Mouse (Mus musculus): Measurements from ENCODE around the gene Phactr2. TPM values are rescaled to one million over a fixed set of nuclear protein-coding genes. Genes with fewer than 3 reads are reported as not detected.
"Not testable (repeated sequence)": the region's sequence is repeated elsewhere in the genome, so short reads cannot be mapped to it uniquely, and the experiment has no call there.

The Phactr2 gene
- polyA plus RNA-seq, 1 experiment from 2014 or later, result 55.5 TPM

DNA sequence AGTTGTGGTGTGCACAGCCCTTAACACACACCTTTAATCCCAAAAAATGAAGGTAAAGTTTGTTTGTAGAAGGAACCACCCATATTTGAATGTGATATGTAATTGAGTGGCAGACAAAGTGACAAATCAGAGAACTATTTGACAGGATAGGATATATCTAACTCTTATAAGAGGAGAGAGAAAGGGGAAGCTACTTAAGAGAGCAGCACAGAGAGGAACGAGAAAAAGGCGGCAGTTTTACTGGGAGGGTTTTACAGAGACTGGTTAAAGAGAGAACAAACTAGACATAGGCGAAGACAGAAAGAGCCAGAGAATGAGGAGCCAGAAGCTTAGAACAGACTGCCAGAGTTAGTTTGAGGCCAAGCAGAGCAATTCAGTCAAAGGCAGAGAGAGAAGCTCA, 273.4 kb downstream of the Phactr2 start:
- no peak overlapping the region for H3K9ac ChIP-seq (ENCODE audit: low read length)
- H3K36me3 ChIP-seq (ENCODE audit: control insufficient read depth, insufficient read depth), result no peaks in the 10 kb centered on the region
- ATAC-seq (replicated peaks; ENCODE audit: extremely low read depth, insufficient read depth, low FRiP score), result no peak
- H3K4me2 ChIP-seq (ENCODE audit: low read depth, low read length), result no peak overlapping the region
- H3K9me3 ChIP-seq (replicated peaks; ENCODE audit: control insufficient read depth, low read length), result peaks cover 3% of the 10 kb centered on the region; the same call in 1 of the 2 replicates
- H3K4me1 ChIP-seq (ENCODE audit: control insufficient read depth, insufficient read depth, low read length), result no peaks in the 10 kb centered on the region
- no peak overlapping the region for H3K4me3 ChIP-seq (ENCODE audit: low read length)
- 86% methylated on average over 3 of the region's 3 CpGs for WGBS
- no peak overlapping the region for H3K27ac ChIP-seq (ENCODE audit: low read length)
- H3K27me3 ChIP-seq (ENCODE audit: control insufficient read depth, insufficient read depth, low read length), result no peaks in the 10 kb centered on the region

DNA sequence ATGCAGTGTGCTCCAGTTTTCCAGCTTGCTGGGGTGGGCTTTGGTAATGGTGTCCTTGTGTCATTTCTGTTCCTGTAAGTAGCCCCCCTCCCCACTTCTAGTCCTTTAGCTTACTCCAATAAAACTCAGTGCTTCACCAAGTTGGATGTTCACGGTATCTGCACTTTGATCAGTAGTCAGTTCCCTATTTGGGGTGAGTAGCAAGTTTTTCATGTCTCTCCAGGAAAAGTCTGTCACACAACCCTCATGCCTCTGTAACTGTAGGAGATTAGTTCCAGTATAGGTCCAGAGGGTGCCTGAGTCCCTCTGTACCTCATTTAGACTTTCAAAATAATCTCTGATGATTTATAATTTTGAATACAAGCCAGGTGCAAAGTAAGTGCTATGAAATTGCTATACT, 275.0 kb downstream of the Phactr2 start:
- Histone ChIP-seq H3K4me2 (ENCODE audit: low read depth, low read length) (no peak overlapping the region), H3K4me1 (ENCODE audit: control insufficient read depth, insufficient read depth, low read length) (no peaks in the 10 kb centered on the region), H3K9me3 (replicated peaks; ENCODE audit: control insufficient read depth, low read length) (peaks cover 3% of the 10 kb centered on the region; the same call in 1 of the 2 replicates), H3K27me3 (ENCODE audit: control insufficient read depth, insufficient read depth, low read length) (no peaks in the 10 kb centered on the region), H3K27ac (ENCODE audit: low read length) (no peak overlapping the region), H3K36me3 (ENCODE audit: control insufficient read depth, insufficient read depth) (no peaks in the 10 kb centered on the region), H3K4me3 (ENCODE audit: low read length) (no peak overlapping the region), H3K9ac (ENCODE audit: low read length) (no peak overlapping the region)
- WGBS, result 84% methylated on average over 1 of the region's 1 CpGs
- ATAC-seq (replicated peaks; ENCODE audit: extremely low read depth, insufficient read depth, low FRiP score), result no peak

DNA sequence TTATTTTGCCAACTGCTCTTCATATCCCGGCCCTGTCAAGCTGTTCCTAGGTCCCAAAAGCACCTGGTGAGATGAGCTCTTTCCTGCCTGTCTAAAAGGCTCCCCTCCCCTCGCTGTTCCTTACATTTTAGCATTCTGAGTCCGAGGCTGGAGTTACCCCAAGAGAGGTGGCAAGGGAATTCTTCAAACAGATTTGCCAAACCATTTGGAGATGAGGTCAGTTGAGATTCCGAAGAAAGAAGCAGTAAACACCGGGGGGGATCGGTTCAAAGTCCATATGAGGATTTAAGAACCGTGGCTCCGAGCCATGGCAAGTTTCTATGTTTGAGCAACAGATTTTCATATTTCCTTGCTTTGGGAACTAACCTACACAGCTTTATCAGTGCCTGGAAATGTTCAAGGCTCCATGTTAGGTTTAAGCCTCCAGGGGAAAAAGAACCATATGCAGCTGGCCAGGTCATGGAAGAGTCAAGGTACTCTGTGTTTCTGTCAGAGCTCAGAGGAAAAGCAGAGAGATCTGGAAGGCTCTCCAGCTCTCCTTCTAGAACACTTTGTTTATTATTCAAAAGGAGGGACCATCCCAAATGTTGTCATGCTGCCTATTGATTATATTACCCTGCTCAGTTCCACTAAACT, 277.2 kb downstream of the Phactr2 start:
- Histone ChIP-seq H3K27ac (ENCODE audit: low read length) (no peak overlapping the region), H3K4me1 (ENCODE audit: control insufficient read depth, insufficient read depth, low read length) (peaks cover 4% of the 10 kb centered on the region), H3K9me3 (replicated peaks; ENCODE audit: control insufficient read depth, low read length) (no peaks in the 10 kb centered on the region; the same call in 1 of the 2 replicates), H3K36me3 (ENCODE audit: control insufficient read depth, insufficient read depth) (no peaks in the 10 kb centered on the region), H3K4me3 (ENCODE audit: low read length) (no peak overlapping the region), H3K9ac (ENCODE audit: low read length) (no peak overlapping the region), H3K4me2 (ENCODE audit: low read depth, low read length) (no peak overlapping the region), H3K27me3 (ENCODE audit: control insufficient read depth, insufficient read depth, low read length) (no peaks in the 10 kb centered on the region)
- no peak for ATAC-seq (replicated peaks; ENCODE audit: extremely low read depth, insufficient read depth, low FRiP score)
- WGBS, result 70% methylated on average over 8 of the region's 8 CpGs

DNA sequence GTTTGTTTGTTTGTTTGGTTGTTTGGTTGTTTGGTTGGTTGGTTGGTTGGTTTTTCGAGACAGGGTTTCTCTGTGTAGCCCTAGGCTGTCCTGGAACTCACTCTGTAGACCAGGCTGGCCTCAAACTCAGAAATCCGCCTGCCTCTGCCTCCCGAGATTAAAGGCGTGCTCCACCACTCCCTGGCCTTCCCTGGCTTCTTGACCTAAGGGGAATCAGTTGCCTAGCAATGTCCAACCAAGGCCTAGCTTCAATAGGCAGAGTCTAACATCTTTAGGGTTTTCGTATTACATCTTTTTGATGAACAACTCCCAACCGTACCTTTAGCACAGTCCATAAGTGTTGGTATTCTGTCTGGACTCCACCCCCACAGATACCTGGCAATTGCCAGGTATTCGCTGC, 280.7 kb downstream of the Phactr2 start:
- not testable (repeated sequence) for ATAC-seq (replicated peaks; ENCODE audit: extremely low read depth, insufficient read depth, low FRiP score); H3K27me3 ChIP-seq (ENCODE audit: control insufficient read depth, insufficient read depth, low read length); H3K9ac ChIP-seq (ENCODE audit: low read length); H3K4me1 ChIP-seq (ENCODE audit: control insufficient read depth, insufficient read depth, low read length); H3K27ac ChIP-seq (ENCODE audit: low read length); H3K9me3 ChIP-seq (replicated peaks; ENCODE audit: control insufficient read depth, low read length)
- H3K36me3 ChIP-seq (ENCODE audit: control insufficient read depth, insufficient read depth), result peaks cover 14% of the 10 kb centered on the region; the same call in 1 of the 2 replicates
- WGBS, result 87% methylated on average over 7 of the region's 7 CpGs
- H3K4me3 ChIP-seq (ENCODE audit: low read length), result peak overlapping the region; percentile 100
- peak overlapping the region; percentile 73 for H3K4me2 ChIP-seq (ENCODE audit: low read depth, low read length)

DNA sequence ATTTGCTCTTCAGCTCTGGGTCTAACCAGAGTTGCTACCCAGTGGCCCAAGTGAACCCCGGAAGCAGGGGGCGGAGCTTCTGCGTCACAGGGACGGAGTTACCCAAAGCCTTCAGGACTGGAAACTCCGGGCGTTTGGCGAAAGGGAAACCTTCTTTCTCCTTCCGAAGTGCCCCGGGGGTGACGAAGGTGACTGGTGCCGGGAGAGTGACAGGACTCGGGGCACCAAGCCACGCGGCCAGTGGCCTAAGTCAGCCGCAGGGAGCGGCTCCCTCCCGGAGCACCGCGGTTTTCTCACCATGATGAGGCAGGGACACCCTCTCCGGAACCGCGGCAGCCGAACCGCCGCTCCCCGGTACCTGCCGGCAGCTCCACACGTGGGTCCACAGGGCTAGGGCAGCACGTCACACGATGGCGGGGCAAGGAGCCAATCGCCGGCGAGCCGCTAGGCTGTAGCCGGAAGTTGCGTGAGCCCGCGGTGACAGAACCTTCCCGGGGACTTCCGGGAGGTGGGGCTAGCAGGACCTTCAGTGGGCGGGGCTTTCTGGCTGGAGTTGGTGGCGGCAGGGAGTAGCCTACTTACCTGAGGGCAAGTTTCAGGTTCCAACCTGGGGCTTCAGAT, 281.4 kb downstream of the Phactr2 start, which contains the start of gene Ltv1:
Gene Ltv1, minus strand, starts transcription at position 438 of the 621 bp plus-strand sequence.
- peak within 1 kb of the TSS; percentile 100 for H3K4me3 ChIP-seq (ENCODE audit: low read length)
- WGBS, result under 1% methylated on average over 43 of the region's 43 CpGs
- peak within 1 kb of the TSS; percentile 88 for H3K27ac ChIP-seq (ENCODE audit: low read length)
- peaks cover 6% of the 10 kb centered on the region for H3K4me1 ChIP-seq (ENCODE audit: control insufficient read depth, insufficient read depth, low read length)
- H3K27me3 ChIP-seq (ENCODE audit: control insufficient read depth, insufficient read depth, low read length), result no peaks in the 10 kb centered on the region
- H3K36me3 ChIP-seq (ENCODE audit: control insufficient read depth, insufficient read depth), result peaks cover 17% of the 10 kb centered on the region
- H3K9me3 ChIP-seq (replicated peaks; ENCODE audit: control insufficient read depth, low read length), result no peaks in the 10 kb centered on the region
- peak within 1 kb of the TSS; percentile 73 for H3K4me2 ChIP-seq (ENCODE audit: low read depth, low read length)
- ATAC-seq (replicated peaks; ENCODE audit: extremely low read depth, insufficient read depth, low FRiP score), result peak; percentile 99
- H3K9ac ChIP-seq (ENCODE audit: low read length), result peak within 1 kb of the TSS; percentile 92

DNA sequence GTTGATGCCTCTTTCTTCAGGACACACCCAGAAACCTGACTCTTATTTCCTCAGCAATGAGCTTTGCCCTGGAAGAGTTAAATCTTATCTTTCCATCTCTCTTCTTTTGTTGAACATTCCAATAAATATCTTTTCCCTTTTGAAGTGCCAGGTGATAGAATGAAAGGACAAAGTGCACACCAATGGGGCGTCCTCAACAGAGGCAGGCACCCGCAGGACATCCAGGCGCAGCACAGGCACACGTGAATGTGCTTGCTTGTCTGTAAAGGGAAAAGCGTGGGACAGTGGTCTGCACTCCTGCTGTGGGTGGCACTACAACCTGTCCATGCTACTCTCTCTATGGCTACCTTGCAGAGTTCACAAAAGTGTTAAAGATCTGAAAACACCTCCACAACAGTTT, 284.3 kb downstream of the Phactr2 start:
- Histone ChIP-seq H3K4me2 (ENCODE audit: low read depth, low read length) (no peak overlapping the region), H3K4me1 (ENCODE audit: control insufficient read depth, insufficient read depth, low read length) (peaks cover 6% of the 10 kb centered on the region), H3K27me3 (ENCODE audit: control insufficient read depth, insufficient read depth, low read length) (no peaks in the 10 kb centered on the region), H3K9me3 (replicated peaks; ENCODE audit: control insufficient read depth, low read length) (no peaks in the 10 kb centered on the region), H3K9ac (ENCODE audit: low read length) (no peak overlapping the region), H3K27ac (ENCODE audit: low read length) (no peak overlapping the region), H3K4me3 (ENCODE audit: low read length) (no peak overlapping the region), H3K36me3 (ENCODE audit: control insufficient read depth, insufficient read depth) (peaks cover 36% of the 10 kb centered on the region)
- no peak for ATAC-seq (replicated peaks; ENCODE audit: extremely low read depth, insufficient read depth, low FRiP score)
- 84% methylated on average over 5 of the region's 5 CpGs for WGBS

DNA sequence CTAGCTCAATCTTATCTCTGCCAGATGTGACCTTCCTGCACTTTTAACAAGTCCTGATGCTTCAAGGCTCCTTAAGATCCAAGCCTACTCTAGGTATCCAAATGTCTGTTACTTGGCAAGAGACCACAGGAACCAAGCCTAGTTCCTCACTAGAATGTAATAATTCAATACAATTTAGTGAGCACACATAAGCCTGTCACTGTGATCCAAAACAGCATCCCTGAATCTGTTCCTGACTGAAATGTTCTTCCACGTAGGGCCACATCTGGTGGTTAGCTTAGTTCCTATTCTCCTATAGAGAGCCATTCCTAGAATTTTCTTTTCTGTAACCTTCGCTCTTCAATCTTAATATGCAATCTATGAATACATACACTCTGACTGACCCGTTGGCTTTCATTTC, 287.5 kb downstream of the Phactr2 start:
- H3K4me1 ChIP-seq (ENCODE audit: control insufficient read depth, insufficient read depth, low read length), result no peaks in the 10 kb centered on the region
- no peaks in the 10 kb centered on the region for H3K9me3 ChIP-seq (replicated peaks; ENCODE audit: control insufficient read depth, low read length)
- no peaks in the 10 kb centered on the region for H3K27me3 ChIP-seq (ENCODE audit: control insufficient read depth, insufficient read depth, low read length)
- H3K27ac ChIP-seq (ENCODE audit: low read length), result no peak overlapping the region
- H3K4me2 ChIP-seq (ENCODE audit: low read depth, low read length), result no peak overlapping the region
- no peak overlapping the region for H3K9ac ChIP-seq (ENCODE audit: low read length)
- WGBS, result 82% methylated on average over 3 of the region's 3 CpGs
- H3K36me3 ChIP-seq (ENCODE audit: control insufficient read depth, insufficient read depth), result peaks cover 51% of the 10 kb centered on the region
- no peak for ATAC-seq (replicated peaks; ENCODE audit: extremely low read depth, insufficient read depth, low FRiP score)
- H3K4me3 ChIP-seq (ENCODE audit: low read length), result no peak overlapping the region

DNA sequence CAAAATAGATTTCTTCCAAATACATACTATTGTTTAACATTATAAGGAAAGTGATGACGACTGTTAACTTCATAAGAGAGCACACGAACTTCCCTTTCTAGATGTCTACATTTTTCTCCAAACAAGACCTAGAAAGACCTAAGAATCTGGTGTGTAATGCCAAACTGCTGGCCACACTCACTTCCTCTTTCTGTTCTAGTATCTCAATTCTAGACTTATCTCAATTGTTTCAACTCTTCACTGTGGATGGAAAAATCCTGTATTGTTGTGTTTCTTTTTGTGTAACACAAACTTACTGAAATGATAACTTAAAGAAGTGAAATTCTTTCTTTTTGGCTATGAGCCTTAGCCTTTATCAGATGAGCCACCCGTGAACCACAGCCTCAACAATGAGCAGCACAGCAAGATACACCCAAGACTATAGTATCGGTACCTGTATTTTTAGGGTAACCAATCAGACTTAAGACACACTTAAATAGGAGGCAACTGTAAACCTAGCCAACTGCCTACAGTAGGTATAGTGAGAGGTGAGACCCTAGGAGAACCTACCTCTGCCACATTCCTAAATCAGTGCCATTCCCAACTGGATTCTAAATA, 289.9 kb downstream of the Phactr2 start:
- Histone ChIP-seq H3K9me3 (replicated peaks; ENCODE audit: control insufficient read depth, low read length) (no peaks in the 10 kb centered on the region), H3K4me1 (ENCODE audit: control insufficient read depth, insufficient read depth, low read length) (no peaks in the 10 kb centered on the region), H3K4me2 (ENCODE audit: low read depth, low read length) (no peak overlapping the region), H3K4me3 (ENCODE audit: low read length) (no peak overlapping the region), H3K36me3 (ENCODE audit: control insufficient read depth, insufficient read depth) (peaks cover 56% of the 10 kb centered on the region), H3K9ac (ENCODE audit: low read length) (no peak overlapping the region), H3K27me3 (ENCODE audit: control insufficient read depth, insufficient read depth, low read length) (no peaks in the 10 kb centered on the region), H3K27ac (ENCODE audit: low read length) (no peak overlapping the region)
- WGBS, result 78% methylated on average over 4 of the region's 4 CpGs
- ATAC-seq (replicated peaks; ENCODE audit: extremely low read depth, insufficient read depth, low FRiP score), result no peak

DNA sequence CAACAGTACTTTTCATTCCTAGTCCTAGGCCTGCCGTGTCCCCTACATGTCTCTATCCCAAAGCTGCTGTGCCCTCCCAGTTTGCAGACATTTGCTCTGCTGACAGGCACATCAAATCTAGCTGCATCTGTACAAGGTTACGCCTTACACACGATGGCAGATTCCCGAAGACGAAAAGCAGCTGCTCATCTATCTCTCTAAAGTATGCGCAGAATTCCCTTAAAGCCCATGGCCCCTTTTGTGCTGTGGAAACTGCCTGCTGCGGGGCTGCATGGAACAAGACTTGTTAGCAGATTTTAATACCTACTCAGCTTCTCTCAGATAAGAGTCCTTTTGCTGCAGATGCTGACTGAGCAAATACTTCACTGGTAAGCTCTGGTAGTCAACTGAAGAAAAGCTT, 294.0 kb downstream of the Phactr2 start:
- 44% methylated on average over 7 of the region's 7 CpGs for WGBS
- Histone ChIP-seq H3K27ac (ENCODE audit: low read length) (no peak overlapping the region), H3K4me2 (ENCODE audit: low read depth, low read length) (no peak overlapping the region), H3K9ac (ENCODE audit: low read length) (no peak overlapping the region), H3K27me3 (ENCODE audit: control insufficient read depth, insufficient read depth, low read length) (no peaks in the 10 kb centered on the region), H3K36me3 (ENCODE audit: control insufficient read depth, insufficient read depth) (peaks cover 61% of the 10 kb centered on the region), H3K9me3 (replicated peaks; ENCODE audit: control insufficient read depth, low read length) (no peaks in the 10 kb centered on the region), H3K4me3 (ENCODE audit: low read length) (no peak overlapping the region), H3K4me1 (ENCODE audit: control insufficient read depth, insufficient read depth, low read length) (no peaks in the 10 kb centered on the region)
- no peak for ATAC-seq (replicated peaks; ENCODE audit: extremely low read depth, insufficient read depth, low FRiP score)
